Mouse (Mus musculus) frontal cortex, postnatal 36 days (tissue): ENCODE measurements around the gene Impdh2.

Experiments used
- DNase-seq, 2 experiments: peaks; one replicate each; pipeline ENCODE4 v3.0.0; 2022; ENCODE audit warnings: low spot score in 2 of 2

The Impdh2 gene

GRCm38 (mm10) chr9:108569381-108570206, 9.5 kb downstream of the Impdh2 start, which contains the start of gene Dalrd3:
Dalrd3 (plus strand) TSS chr9:108569886.
- DNase-seq = peak; percentile 86 to 92

GRCm38 (mm10) chr9:108570207-108570896, 10.3 kb downstream of the Impdh2 start:
- peak; percentile 67 to 78 for DNase-seq

GRCm38 (mm10) chr9:108571401-108571973, 11.4 kb downstream of the Impdh2 start:
- DNase-seq = no peak

GRCm38 (mm10) chr9:108572321-108572720, 12.2 kb downstream of the Impdh2 start:
- DNase-seq = no peak

GRCm38 (mm10) chr9:108573774-108574690, 13.9 kb downstream of the Impdh2 start:
- DNase-seq = no peak

GRCm38 (mm10) chr9:108574921-108575320, 14.8 kb downstream of the Impdh2 start:
- DNase-seq = no peak

- no peak for DNase-seq
Measured at GRCm38 (mm10) chr9:108575321-108576297, 15.5 kb downstream of the Impdh2 start.

GRCm38 (mm10) chr9:108577025-108577424, 16.9 kb downstream of the Impdh2 start:
- DNase-seq = no peak

GRCm38 (mm10) chr9:108577934-108578544, 18.0 kb downstream of the Impdh2 start:
- DNase-seq = peak in 1 of 2 experiments; percentile 49

GRCm38 (mm10) chr9:108578545-108579343, 18.7 kb downstream of the Impdh2 start, which contains the start of gene Wdr6:
Wdr6 (minus strand) TSS chr9:108578739.
- peak; percentile 80 to 91 for DNase-seq

- DNase-seq = no peak
Measured at GRCm38 (mm10) chr9:108579344-108579690, 19.2 kb downstream of the Impdh2 start.

- peak; percentile 83 to 92 for DNase-seq
Measured at GRCm38 (mm10) chr9:108587571-108588180, 27.6 kb downstream of the Impdh2 start.

- no peak for DNase-seq
Measured at GRCm38 (mm10) chr9:108589229-108589628, 29.1 kb downstream of the Impdh2 start.

- DNase-seq = no peak
Measured at GRCm38 (mm10) chr9:108591462-108591861, 31.4 kb downstream of the Impdh2 start.

GRCm38 (mm10) chr9:108594354-108594753, 34.3 kb downstream of the Impdh2 start:
- DNase-seq = no peak

GRCm38 (mm10) chr9:108596998-108597764, 37.1 kb downstream of the Impdh2 start, which contains the start of gene P4htm:
P4htm (minus strand) TSS chr9:108597667.
- DNase-seq = peak; percentile 79 to 84

GRCm38 (mm10) chr9:108599021-108599566, 39.0 kb downstream of the Impdh2 start:
- no peak for DNase-seq
